9 mouse cellular contexts compared by ENCODE assay signal in genomic region chr9:121704261-121704645, GRCm38 (mm10). TPM values are rescaled to one million over a fixed set of nuclear protein-coding genes. Genes with fewer than 3 reads are reported as not detected.
DNase-seq lines count a peak whose midpoint lies in the region; ATAC-seq and TF ChIP-seq lines count a peak whose summit lies in the region.
"Had no signal": no experiment of that assay in that cellular context is flagged by ENCODE, and none has a peak within 500 bp of the region (broad histone marks: within the 10 kb centered on the region; RNA-seq: fewer than 3 reads in every experiment).

No protein-coding gene starts in this region.

- ATAC-seq in embryonic facial prominence, embryonic 13.5 days (ENCODE audit: insufficient number of reproducible peaks, insufficient read depth, low FRiP score, low TSS enrichment, low read depth): no peak
- no peak for ATAC-seq in intestine, embryonic 15.5 days
- no peak for ATAC-seq in neural tube, embryonic 12.5 days (ENCODE audit: low FRiP score, low read depth)

- DNase-seq in layer of hippocampus, adult 2 months (ENCODE audit: low spot score in 2 of 2): no peak
- DNase-seq in layer of hippocampus, adult 9-10 months (ENCODE audit: low spot score): no peak
- no peak for DNase-seq in right cerebral cortex, postnatal 25 days
- DNase-seq in B cell, adult 2 months: no peak
- no peak for DNase-seq in left cerebral cortex, postnatal 14 days (ENCODE audit: low spot score in 2 of 2)

- intact Hi-C loops in left cerebral cortex, postnatal 14 days (cut with DNase I): no loop called here

- no peaks in the 10 kb centered on the region for H3K9me3 ChIP-seq in embryonic facial prominence, embryonic 13.5 days
- H3K9me3 ChIP-seq in intestine, embryonic 15.5 days: no peaks in the 10 kb centered on the region
- no peaks in the 10 kb centered on the region for H3K9me3 ChIP-seq in neural tube, embryonic 12.5 days

- no peak for TF ChIP-seq CTCF in layer of hippocampus, adult 2 months (conservative IDR thresholded peaks at IDR 0.05)

- H3K4me1 ChIP-seq in embryonic facial prominence, embryonic 13.5 days: peaks cover 23% of the 10 kb centered on the region
- peaks cover 17% of the 10 kb centered on the region for H3K4me1 ChIP-seq in intestine, embryonic 15.5 days (replicated peaks)
- H3K4me1 ChIP-seq in neural tube, embryonic 12.5 days: peaks cover 27% of the 10 kb centered on the region

- H3K4me2 ChIP-seq in embryonic facial prominence, embryonic 13.5 days: peak overlapping the region; percentile 91
- peak overlapping the region; percentile 92 for H3K4me2 ChIP-seq in intestine, embryonic 15.5 days (replicated peaks)
- H3K4me2 ChIP-seq in neural tube, embryonic 12.5 days (replicated peaks): peak overlapping the region; percentile 91

- peak overlapping the region; percentile 81 for H3K9ac ChIP-seq in embryonic facial prominence, embryonic 13.5 days
- peak overlapping the region; percentile 70; the same call in 1 of the 2 replicates for H3K9ac ChIP-seq in intestine, embryonic 15.5 days
- H3K9ac ChIP-seq in neural tube, embryonic 12.5 days: peak overlapping the region; percentile 85

- peaks cover 6% of the 10 kb centered on the region for H3K36me3 ChIP-seq in embryonic facial prominence, embryonic 13.5 days
- no peaks in the 10 kb centered on the region for H3K36me3 ChIP-seq in intestine, embryonic 15.5 days
- peaks cover 13% of the 10 kb centered on the region; the same call in 1 of the 2 replicates for H3K36me3 ChIP-seq in neural tube, embryonic 12.5 days

- no peaks in the 10 kb centered on the region for H3K27me3 ChIP-seq in embryonic facial prominence, embryonic 13.5 days
- H3K27me3 ChIP-seq in intestine, embryonic 15.5 days (replicated peaks): no peaks in the 10 kb centered on the region
- no peaks in the 10 kb centered on the region for H3K27me3 ChIP-seq in neural tube, embryonic 12.5 days (replicated peaks)

- peak overlapping the region; percentile 89 for H3K27ac ChIP-seq in layer of hippocampus, adult 2 months
- H3K27ac ChIP-seq in embryonic facial prominence, embryonic 13.5 days: no peak overlapping the region
- no peak overlapping the region for H3K27ac ChIP-seq in intestine, embryonic 15.5 days
- H3K27ac ChIP-seq in neural tube, embryonic 12.5 days: no peak overlapping the region

- H3K4me3 ChIP-seq in layer of hippocampus, adult 2 months: peak overlapping the region; percentile 71
- peak overlapping the region; percentile 79 for H3K4me3 ChIP-seq in embryonic facial prominence, embryonic 13.5 days
- peak overlapping the region; percentile 86 for H3K4me3 ChIP-seq in intestine, embryonic 15.5 days (replicated peaks)
- H3K4me3 ChIP-seq in neural tube, embryonic 12.5 days: peak overlapping the region; percentile 92

- WGBS in embryonic facial prominence, embryonic 13.5 days: 33% methylated on average over 11 of the region's 11 CpGs
- 34% methylated on average over 11 of the region's 11 CpGs for WGBS in intestine, embryonic 15.5 days
- WGBS in neural tube, embryonic 12.5 days: 37% methylated on average over 11 of the region's 11 CpGs

RNA-seq across cellular contexts. Expression of gene Sec22c, which starts 1.0 kb away (rescaled TPM):
- 10 to 100 TPM; 27.5 to 32.8 TPM for total RNA-seq in layer of hippocampus, adult 2 months (2021)
- polyA plus RNA-seq in embryonic facial prominence, embryonic 13.5 days (2015; fragmentation: Nextera tagmentation; extraction: Ambion mirVana): 15.8 and 16.8 TPM in 2 replicates
- 14.5 and 14.7 TPM in 2 replicates for polyA plus RNA-seq in intestine, embryonic 15.5 days (2015; fragmentation: Nextera tagmentation; extraction: Ambion mirVana)
- 21.5 and 23.5 TPM in 2 replicates for polyA plus RNA-seq in neural tube, embryonic 12.5 days (2016; fragmentation: Nextera tagmentation; extraction: Ambion mirVana)
- 10 to 100 TPM; 27.7 to 29.1 TPM for total RNA-seq in left cerebral cortex, postnatal 14 days (2021)

RNA-seq across cellular contexts. Expression of gene Ss18l2, which starts 5.9 kb away (rescaled TPM):
- total RNA-seq in layer of hippocampus, adult 2 months (2021): 10 to 100 TPM; 71.8 to 78.8 TPM
- 115 and 129 TPM in 2 replicates for polyA plus RNA-seq in embryonic facial prominence, embryonic 13.5 days (2015; fragmentation: Nextera tagmentation; extraction: Ambion mirVana)
- polyA plus RNA-seq in intestine, embryonic 15.5 days (2015; fragmentation: Nextera tagmentation; extraction: Ambion mirVana): 141 and 147 TPM in 2 replicates
- 131 and 134 TPM in 2 replicates for polyA plus RNA-seq in neural tube, embryonic 12.5 days (2016; fragmentation: Nextera tagmentation; extraction: Ambion mirVana)
- total RNA-seq in left cerebral cortex, postnatal 14 days (2021): 100 to 1,000 TPM in 1 of 2 experiments, 10 to 100 TPM in 1; 82.8 to 100 TPM

RNA-seq across cellular contexts. Expression of gene Nktr, which starts 14.7 kb away (rescaled TPM):
- total RNA-seq in layer of hippocampus, adult 2 months (2021): 100 to 1,000 TPM; 104 to 127 TPM
- 70.1 and 84.9 TPM in 2 replicates for polyA plus RNA-seq in embryonic facial prominence, embryonic 13.5 days (2015; fragmentation: Nextera tagmentation; extraction: Ambion mirVana)
- polyA plus RNA-seq in intestine, embryonic 15.5 days (2015; fragmentation: Nextera tagmentation; extraction: Ambion mirVana): 57.9 and 62.6 TPM in 2 replicates
- polyA plus RNA-seq in neural tube, embryonic 12.5 days (2016; fragmentation: Nextera tagmentation; extraction: Ambion mirVana): 57.6 and 64.5 TPM in 2 replicates
- total RNA-seq in left cerebral cortex, postnatal 14 days (2021): 100 to 1,000 TPM; 102 to 103 TPM

RNA-seq across cellular contexts. Expression of gene Zfp651, which starts 54.9 kb away (rescaled TPM):
- 100 to 1,000 TPM; 101 to 102 TPM for total RNA-seq in layer of hippocampus, adult 2 months (2021)
- 14.0 and 16.5 TPM in 2 replicates for polyA plus RNA-seq in embryonic facial prominence, embryonic 13.5 days (2015; fragmentation: Nextera tagmentation; extraction: Ambion mirVana)
- 13.0 and 14.0 TPM in 2 replicates for polyA plus RNA-seq in intestine, embryonic 15.5 days (2015; fragmentation: Nextera tagmentation; extraction: Ambion mirVana)
- polyA plus RNA-seq in neural tube, embryonic 12.5 days (2016; fragmentation: Nextera tagmentation; extraction: Ambion mirVana): 13.1 and 19.2 TPM in 2 replicates
- 100 to 1,000 TPM; 112 to 127 TPM for total RNA-seq in left cerebral cortex, postnatal 14 days (2021)
- polyA plus RNA-seq: activated CD4-positive, CD25-positive, alpha-beta regulatory T cell, adult 4 months had no signal
